Mouse (Mus musculus) spleen, adult 2 months (tissue): ENCODE results near the gene Slc2a13. TPM values are rescaled to one million over a fixed set of nuclear protein-coding genes. Genes with fewer than 3 reads are reported as not detected.

ENCODE experiments used
- DNase-seq, 2 experiments: peaks; one replicate each; pipeline versions ENCODE4 v3.0.0 to v3.0.0-alpha.2; 2012 to 2021; ENCODE audit warnings: low spot score in 2 of 2, low read depth in 1 of 2
- H3K27ac ChIP-seq: fragments of 200-500 bp; 2 replicates; pipeline ENCODE4 v1.5.1; 2012; ENCODE audit warnings: low read length, inconsistent platforms; ENCODE audit not compliant: insufficient read depth
- H3K27me3 ChIP-seq: fragments of 200-500 bp; 2 replicates; pipeline ENCODE4 v1.6.1; 2012; ENCODE audit warnings: mild to moderate bottlenecking, moderate library complexity, low read length, inconsistent platforms; ENCODE audit not compliant: control insufficient read depth, insufficient read depth
- H3K36me3 ChIP-seq: fragments of 200-500 bp; 2 replicates; pipeline ENCODE4 v1.6.1; 2012; ENCODE audit warnings: mild to moderate bottlenecking, low read length, inconsistent platforms; ENCODE audit not compliant: control insufficient read depth, insufficient read depth
- H3K4me1 ChIP-seq: fragments of 200-500 bp; 2 replicates; pipeline ENCODE4 v1.6.1; 2011; ENCODE audit warnings: inconsistent platforms; ENCODE audit not compliant: control insufficient read depth, insufficient read depth, insufficient read length
- H3K4me3 ChIP-seq: fragments of 200-500 bp; 2 replicates; pipeline ENCODE4 v1.5.1; 2011; ENCODE audit warnings: mild to moderate bottlenecking, inconsistent platforms; ENCODE audit not compliant: insufficient read depth, insufficient read length; ENCODE audit errors: extremely low read depth
- CTCF ChIP-seq: fragments of 200-500 bp; IDR thresholded peaks from 2 replicates; pipeline ENCODE4 v1.5.1; 2011; ENCODE audit warnings: mild to moderate bottlenecking, inconsistent platforms; ENCODE audit not compliant: insufficient read depth, insufficient read length, insufficient replicate concordance; ENCODE audit errors: extremely low read depth
- POLR2A ChIP-seq: fragments of 200-500 bp; IDR thresholded peaks from 2 replicates; pipeline ENCODE4 v1.6.1; 2011; ENCODE audit warnings: low read depth, low read length, inconsistent platforms
- WGBS: fragments of 180-500 bp; shearing (Covaris S2); methylation state at CpG from one replicate; pipeline ENCODE4 v1.1.7; 2018; 5-methylcytosine and 5-hydroxymethylcytosine counted together
- polyA plus RNA-seq: library from polyadenylated mRNA; depleted of rRNA; stranded (reverse); fragments of >200 nt; gene quantifications from 2 replicates; pipeline ENCODE4 v1.2.3, GENCODE M21; 2012

Slc2a13 gene
- polyA plus RNA-seq, 1 experiment = 0.30 TPM

DNA sequence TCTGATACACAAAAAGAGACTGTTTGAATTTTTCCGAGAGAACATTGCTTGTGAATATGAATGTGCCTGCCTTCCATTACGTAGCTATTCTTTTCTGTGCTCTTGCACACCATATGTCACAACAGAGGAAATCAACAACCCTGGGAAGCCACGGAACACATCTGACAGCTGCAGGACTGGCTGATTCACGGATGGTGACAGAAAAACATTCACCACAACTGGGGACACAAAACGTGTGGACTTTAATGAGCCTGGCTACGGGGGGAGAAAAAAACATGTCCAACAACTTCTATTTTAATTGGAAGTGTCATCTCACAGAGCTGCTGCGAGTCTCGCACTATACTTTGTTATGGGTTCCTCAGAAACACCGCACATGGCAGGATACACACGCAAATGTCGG lies 196.0 kb downstream of the Slc2a13 start:
- no peak for TF ChIP-seq CTCF
- TF ChIP-seq POLR2A = no peak
- no peaks in the 10 kb centered on the region for H3K4me1 ChIP-seq
- no peaks in the 10 kb centered on the region for H3K27me3 ChIP-seq
- DNase-seq = no peak
- H3K36me3 ChIP-seq = no peaks in the 10 kb centered on the region
- H3K27ac ChIP-seq = no peak overlapping the region
- 78% methylated on average over 11 of the region's 11 CpGs for WGBS
- no peak overlapping the region for H3K4me3 ChIP-seq

DNA sequence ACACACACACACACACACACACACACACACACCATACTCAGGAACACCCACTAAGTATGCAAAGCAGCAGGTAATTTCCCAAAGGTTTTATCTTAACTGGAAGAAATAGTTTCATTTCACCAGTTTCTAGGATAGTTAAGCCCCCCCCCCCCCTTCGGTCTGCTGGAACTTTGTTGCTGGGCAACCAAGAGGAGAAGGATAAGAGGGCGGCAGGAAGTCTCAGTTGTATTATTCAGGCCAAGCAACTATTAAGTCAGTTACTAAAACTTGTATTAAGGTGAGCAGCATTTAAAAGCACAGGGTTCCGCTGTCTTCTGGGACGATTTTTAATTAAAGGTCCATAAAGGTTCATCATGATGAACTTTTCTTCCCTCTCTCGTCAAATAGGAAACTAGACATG lies 198.6 kb downstream of the Slc2a13 start:
- H3K4me1 ChIP-seq = no peaks in the 10 kb centered on the region
- H3K27me3 ChIP-seq = no peaks in the 10 kb centered on the region
- no peak for DNase-seq
- no peak overlapping the region for H3K27ac ChIP-seq
- no peak for TF ChIP-seq CTCF
- TF ChIP-seq POLR2A = no peak
- no peak overlapping the region for H3K4me3 ChIP-seq
- 78% methylated on average over 5 of the region's 5 CpGs for WGBS
- H3K36me3 ChIP-seq = no peaks in the 10 kb centered on the region

DNA sequence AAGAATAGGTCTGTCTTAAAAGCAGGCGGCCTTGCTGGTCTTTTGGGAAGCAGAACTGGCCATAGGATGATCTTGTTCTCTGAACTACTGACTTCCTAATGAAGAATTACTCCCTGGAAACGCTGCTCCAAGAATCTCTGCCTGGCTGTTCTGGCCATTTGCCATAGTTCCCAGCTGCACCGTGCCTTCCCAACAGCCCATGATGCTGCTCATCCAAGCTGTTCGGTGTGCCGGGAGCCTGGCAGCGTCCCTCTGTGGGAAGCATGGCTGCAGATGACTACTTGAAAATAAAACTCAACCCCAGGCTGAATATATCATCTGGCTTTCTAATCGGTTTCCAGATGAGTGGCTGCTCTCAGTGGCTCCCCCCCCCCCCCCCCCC lies 199.9 kb downstream of the Slc2a13 start:
- no peak for DNase-seq
- no peaks in the 10 kb centered on the region for H3K36me3 ChIP-seq
- H3K27ac ChIP-seq = no peak overlapping the region
- H3K27me3 ChIP-seq = no peaks in the 10 kb centered on the region
- TF ChIP-seq POLR2A (no peak), CTCF (no peak)
- H3K4me3 ChIP-seq = no peak overlapping the region
- no peaks in the 10 kb centered on the region for H3K4me1 ChIP-seq
- 86% methylated on average over 7 of the region's 7 CpGs for WGBS

DNA sequence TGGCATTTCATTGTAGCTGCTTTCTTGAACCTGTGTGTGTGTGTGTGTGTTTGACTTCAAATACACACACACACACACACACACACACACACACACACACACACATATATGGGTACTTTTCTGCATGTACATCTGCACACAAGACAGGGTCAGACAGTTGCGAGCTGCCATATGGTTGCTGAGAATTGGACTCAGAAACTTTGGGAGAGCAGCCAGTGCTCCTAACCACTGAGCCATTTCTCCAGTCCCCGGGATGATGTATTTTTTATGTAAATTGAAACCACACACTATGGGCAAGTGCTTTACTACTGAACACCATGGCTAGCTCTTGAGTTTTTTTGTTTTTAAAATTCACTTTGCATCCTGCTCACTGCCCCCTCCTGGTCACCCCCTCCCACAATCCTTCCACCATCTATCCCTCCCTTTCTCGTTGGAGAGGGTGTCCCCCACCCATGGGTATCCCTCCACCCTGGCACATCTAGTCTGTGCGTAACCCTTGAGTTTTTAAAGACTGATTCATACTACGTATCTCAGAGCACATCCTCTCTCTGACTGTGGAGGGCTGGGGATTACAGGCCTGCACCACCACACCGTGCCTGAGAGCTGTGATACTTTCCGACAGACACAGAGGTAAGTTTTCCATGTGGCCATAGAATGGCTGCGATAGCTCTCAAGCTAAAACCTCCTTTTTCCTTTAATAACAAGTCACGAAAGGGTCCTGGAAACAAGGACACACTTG lies 200.4 kb downstream of the Slc2a13 start:
- DNase-seq = no peak
- Histone ChIP-seq H3K4me1 (no peaks in the 10 kb centered on the region), H3K36me3 (no peaks in the 10 kb centered on the region), H3K27me3 (no peaks in the 10 kb centered on the region), H3K4me3 (no peak overlapping the region), H3K27ac (no peak overlapping the region)
- TF ChIP-seq CTCF (no peak), POLR2A (no peak)
- WGBS = 84% methylated on average over 9 of the region's 9 CpGs

DNA sequence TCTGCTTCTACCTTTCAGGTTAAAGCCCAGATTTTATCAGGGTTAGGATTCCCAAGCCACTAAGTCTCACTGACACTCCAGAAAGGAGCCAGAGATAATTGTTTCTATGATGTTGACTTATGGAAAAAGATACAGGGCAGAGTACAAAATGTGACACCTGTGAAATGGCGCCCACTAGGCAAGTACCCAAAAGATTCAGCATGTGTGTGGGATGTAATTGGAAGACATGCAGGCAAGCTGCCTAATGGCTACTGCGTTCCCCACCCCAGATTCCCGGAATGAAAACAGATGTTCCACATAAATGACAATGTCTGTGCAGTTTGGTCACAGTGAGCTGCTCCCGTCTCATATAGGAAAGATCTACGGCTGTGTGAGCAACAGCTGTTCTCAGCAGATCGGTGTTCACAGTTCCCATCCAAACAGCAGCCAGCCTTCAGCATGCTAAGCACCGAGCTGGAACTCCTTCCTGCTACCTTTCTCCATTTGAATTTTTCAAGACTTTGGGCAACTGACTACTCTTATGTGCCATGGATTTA lies 201.1 kb downstream of the Slc2a13 start:
- no peak overlapping the region for H3K4me3 ChIP-seq
- WGBS = 92% methylated on average over 7 of the region's 7 CpGs
- H3K4me1 ChIP-seq = no peaks in the 10 kb centered on the region
- no peaks in the 10 kb centered on the region for H3K36me3 ChIP-seq
- H3K27me3 ChIP-seq = no peaks in the 10 kb centered on the region
- H3K27ac ChIP-seq = no peak overlapping the region
- TF ChIP-seq CTCF (no peak), POLR2A (no peak)
- DNase-seq = no peak

DNA sequence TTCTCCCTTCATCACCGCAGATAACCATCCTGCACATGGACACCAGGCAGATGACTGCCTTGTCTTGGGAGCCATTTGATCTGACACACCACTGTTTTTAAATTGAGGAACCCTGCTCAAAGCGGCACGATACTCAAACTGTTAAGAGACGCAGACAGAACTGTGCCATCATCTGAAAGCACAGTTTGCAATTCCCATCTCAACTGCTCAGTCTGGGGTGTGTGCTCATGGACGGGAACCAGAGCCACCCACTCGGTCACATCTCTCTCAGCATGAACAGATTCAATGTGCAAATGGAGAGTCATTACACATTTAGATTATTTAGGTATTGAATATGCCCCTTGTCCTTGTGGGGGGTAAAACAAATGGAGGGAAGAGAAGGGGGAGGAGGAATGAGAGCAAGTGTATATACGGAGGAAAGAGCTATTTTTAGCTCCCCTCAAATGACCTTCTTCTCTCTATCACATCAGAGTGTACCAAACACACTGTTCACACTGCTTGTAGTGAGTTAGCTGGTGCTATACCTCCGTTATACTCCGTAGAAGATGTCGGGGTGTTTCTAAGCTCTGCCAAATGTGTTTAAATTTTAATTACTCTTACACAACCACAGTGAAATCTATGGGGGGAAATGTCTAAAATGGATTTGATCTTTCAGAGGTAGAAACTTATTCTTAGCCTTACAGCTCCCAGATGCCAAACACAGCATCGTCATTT lies 203.2 kb downstream of the Slc2a13 start:
- TF ChIP-seq CTCF (no peak), POLR2A (no peak)
- WGBS = 86% methylated on average over 11 of the region's 11 CpGs
- DNase-seq = no peak
- Histone ChIP-seq H3K36me3 (no peaks in the 10 kb centered on the region), H3K4me3 (no peak overlapping the region), H3K27me3 (no peaks in the 10 kb centered on the region), H3K4me1 (no peaks in the 10 kb centered on the region), H3K27ac (no peak overlapping the region)

DNA sequence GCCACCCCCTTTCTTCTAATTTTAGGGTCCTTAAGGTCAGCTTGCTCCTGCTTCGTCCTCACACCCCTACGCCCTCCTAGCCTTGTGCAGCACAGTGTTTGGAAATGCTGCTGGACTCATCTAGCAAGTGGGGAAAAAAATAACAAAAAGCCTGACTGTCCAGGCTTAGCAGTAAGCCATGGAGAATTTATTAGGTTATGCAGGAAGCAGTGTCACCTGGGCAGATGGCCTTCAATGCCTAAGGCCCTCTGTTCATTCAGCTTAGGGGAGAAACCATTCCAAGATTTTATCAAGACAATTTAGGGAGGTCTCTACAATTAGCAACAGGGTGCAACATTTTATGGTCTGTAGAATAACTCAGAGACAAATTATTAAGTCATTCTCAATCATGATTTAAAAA lies 212.6 kb downstream of the Slc2a13 start:
- TF ChIP-seq POLR2A (no peak), CTCF (no peak)
- DNase-seq = no peak
- Histone ChIP-seq H3K27me3 (no peaks in the 10 kb centered on the region), H3K36me3 (no peaks in the 10 kb centered on the region), H3K4me3 (no peak overlapping the region), H3K27ac (no peak overlapping the region), H3K4me1 (no peaks in the 10 kb centered on the region)
- 91% methylated on average over 2 of the region's 2 CpGs for WGBS
